Mouse (Mus musculus) bone marrow, adult 2 months (tissue): Measurements from ENCODE around the gene Ccdc73. TPM values are rescaled to one million over a fixed set of nuclear protein-coding genes. Genes with fewer than 3 reads are reported as not detected.
A peak's percentile ranks its signal among the peaks of the same experiment; 100 is the strongest.

Source experiments
- H3K27ac ChIP-seq: fragments of 200-500 bp; 2 replicates; pipeline ENCODE4 v1.5.1; 2012; ENCODE audit warnings: low read depth, mild to moderate bottlenecking, control low read depth, inconsistent platforms, low read length; ENCODE audit not compliant: control insufficient read depth, poor library complexity, insufficient read depth
- H3K4me1 ChIP-seq: fragments of 200-500 bp; 2 replicates; pipeline ENCODE4 v1.6.1; 2011; ENCODE audit warnings: low read length; ENCODE audit not compliant: control insufficient read depth, insufficient read depth
- H3K4me3 ChIP-seq: fragments of 200-500 bp; replicated peaks from 2 replicates; pipeline ENCODE3; 2011; ENCODE audit warnings: mild to moderate bottlenecking, low read depth, low read length, control low read depth; ENCODE audit not compliant: control insufficient read depth
- CTCF ChIP-seq: fragments of 200-500 bp; IDR thresholded peaks from 2 replicates; pipeline ENCODE4 v1.5.1; 2011; ENCODE audit warnings: low read length, control low read depth; ENCODE audit not compliant: control insufficient read depth, insufficient read depth
- POLR2A ChIP-seq: fragments of 200-500 bp; IDR thresholded peaks from 2 replicates; pipeline ENCODE4 v1.6.1; 2011; ENCODE audit warnings: low read depth, mild to moderate bottlenecking, control low read depth, low read length, borderline replicate concordance; ENCODE audit not compliant: control insufficient read depth
- WGBS: fragments of 180-500 bp; shearing (Covaris S2); methylation state at CpG from one replicate; pipeline ENCODE4 v1.1.7; 2018; 5-methylcytosine and 5-hydroxymethylcytosine counted together
- polyA plus RNA-seq: library from polyadenylated mRNA; stranded (reverse); fragments of >200 nt; gene quantifications from 2 replicates; pipeline ENCODE4 v1.2.4, GENCODE M21; 2011; ENCODE audit warnings: low replicate concordance; ENCODE audit not compliant: missing spikeins, insufficient read depth, insufficient read length

The Ccdc73 gene
- polyA plus RNA-seq, 1 experiment = not detected

- no peak overlapping the region for H3K4me3 ChIP-seq
- WGBS = 20% methylated on average over 2 of the region's 2 CpGs
- TF ChIP-seq POLR2A = no peak
- TF ChIP-seq CTCF = no peak
- H3K4me1 ChIP-seq = no peaks in the 10 kb centered on the region; the same call in 1 of the 2 replicates
- H3K27ac ChIP-seq = no peak overlapping the region
Measured at GRCm38 (mm10) chr2:104847645-104848044, 20.0 kb upstream of the Ccdc73 start.

- 2% methylated on average over 16 of the region's 16 CpGs for WGBS
- no peaks in the 10 kb centered on the region; the same call in 1 of the 2 replicates for H3K4me1 ChIP-seq
- TF ChIP-seq CTCF (no peak), POLR2A (no peak)
- H3K4me3 ChIP-seq = peak overlapping the region; percentile 18
- no peak overlapping the region for H3K27ac ChIP-seq
Measured at GRCm38 (mm10) chr2:104848235-104849161, 19.1 kb upstream of the Ccdc73 start.

- under 1% methylated on average over 61 of the region's 62 CpGs for WGBS
- TF ChIP-seq POLR2A (no peak), CTCF (no peak)
- H3K27ac ChIP-seq = peak within 1 kb of the TSS; percentile 25; the same call in 1 of the 2 replicates
- peak within 1 kb of the TSS; percentile 66 for H3K4me3 ChIP-seq
- H3K4me1 ChIP-seq = no peaks in the 10 kb centered on the region; the same call in 1 of the 2 replicates
Measured at GRCm38 (mm10) chr2:104849276-104849990, 18.2 kb upstream of the Ccdc73 start, which contains the start of gene Prrg4. Prrg4 (minus strand) TSS chr2:104849876.

GRCm38 (mm10) chr2:104849991-104850359 lies 17.6 kb upstream of the Ccdc73 start:
- 28% methylated on average over 3 of the region's 3 CpGs for WGBS
- Histone ChIP-seq H3K4me1 (no peaks in the 10 kb centered on the region; the same call in 1 of the 2 replicates), H3K27ac (no peak overlapping the region), H3K4me3 (peak overlapping the region; percentile 66)
- no peak for TF ChIP-seq POLR2A
- TF ChIP-seq CTCF = no peak

GRCm38 (mm10) chr2:104851686-104852085 lies 15.9 kb upstream of the Ccdc73 start:
- no peaks in the 10 kb centered on the region; the same call in 1 of the 2 replicates for H3K4me1 ChIP-seq
- no peak overlapping the region for H3K27ac ChIP-seq
- whole genome bisulfite sequencing = 72% methylated on average over 5 of the region's 5 CpGs
- H3K4me3 ChIP-seq = no peak overlapping the region
- TF ChIP-seq CTCF = no peak
- no peak for TF ChIP-seq POLR2A

- Histone ChIP-seq H3K4me1 (no peaks in the 10 kb centered on the region; the same call in 1 of the 2 replicates), H3K4me3 (no peak overlapping the region), H3K27ac (no peak overlapping the region)
- WGBS = 88% methylated on average over 7 of the region's 7 CpGs
- no peak for TF ChIP-seq POLR2A
- no peak for TF ChIP-seq CTCF
Measured at GRCm38 (mm10) chr2:104852546-104852945, 15.1 kb upstream of the Ccdc73 start.

- Histone ChIP-seq H3K4me1 (no peaks in the 10 kb centered on the region; the same call in 1 of the 2 replicates), H3K4me3 (no peak overlapping the region), H3K27ac (no peak overlapping the region)
- TF ChIP-seq CTCF (no peak), POLR2A (no peak)
- WGBS = 79% methylated on average over 1 of the region's 1 CpGs
Measured at GRCm38 (mm10) chr2:104854836-104855235, 12.8 kb upstream of the Ccdc73 start.

- Histone ChIP-seq H3K27ac (no peak overlapping the region), H3K4me1 (no peaks in the 10 kb centered on the region; the same call in 1 of the 2 replicates), H3K4me3 (no peak overlapping the region)
- TF ChIP-seq POLR2A (no peak), CTCF (no peak)
- 68% methylated on average over 3 of the region's 3 CpGs for WGBS
Measured at GRCm38 (mm10) chr2:104855732-104856131, 11.9 kb upstream of the Ccdc73 start.
